Mouse (Mus musculus) urinary bladder, adult 18-20 months (tissue): Measurements from ENCODE around the gene Lrch2.
"Not testable (repeated sequence)": the region's sequence is repeated elsewhere in the genome, so short reads cannot be mapped to it uniquely, and the experiment has no call there.

Experiments
- DNase-seq, 2 experiments: peaks; one replicate each; pipeline ENCODE4 v3.0.0; 2022; ENCODE audit warnings: low spot score in 2 of 2, mixed read lengths in 2 of 2

Gene Lrch2

DNA sequence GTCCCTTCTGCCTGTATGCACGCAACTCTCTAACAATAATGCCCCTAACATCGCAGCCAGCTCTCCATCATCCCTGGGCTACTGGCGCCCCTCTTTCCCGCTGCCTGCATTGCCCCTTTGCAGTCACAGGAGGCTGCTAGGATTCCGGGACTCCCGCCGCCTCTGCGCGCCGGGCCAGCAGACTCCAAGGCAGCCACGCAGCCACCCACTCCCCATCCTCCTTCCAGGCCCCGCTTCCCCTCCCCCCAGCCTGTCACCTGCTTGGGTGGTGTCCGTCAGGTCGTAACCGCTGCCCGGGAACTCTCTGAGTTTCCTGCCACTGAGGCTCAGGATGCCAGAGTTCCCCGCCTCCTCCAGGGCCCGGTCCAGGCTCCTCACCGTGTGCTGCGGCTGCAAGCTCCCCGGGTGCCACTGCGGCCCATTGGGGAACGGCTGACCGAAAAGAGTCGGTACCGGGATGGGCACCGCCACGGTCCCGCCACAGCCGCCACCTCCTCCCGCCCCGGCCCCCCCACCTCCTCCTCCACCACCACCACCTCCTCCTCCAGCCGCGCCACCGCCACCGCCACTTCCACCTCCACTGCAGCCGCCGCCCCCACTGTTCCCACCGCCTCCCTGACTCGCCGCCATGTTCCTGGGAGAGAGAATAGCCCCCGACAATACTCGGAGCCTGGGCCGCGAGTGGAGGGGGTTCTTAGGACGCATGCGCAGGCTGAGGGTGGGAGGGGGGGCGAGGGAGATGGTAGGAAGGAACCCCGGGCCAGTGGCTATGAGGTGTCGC lies at the start of gene Lrch2:
Lrch2 (minus strand) TSS at position 661 of the 781 bp plus-strand sequence.
- peak in 1 of 2 experiments; percentile 1 for DNase-seq

DNA sequence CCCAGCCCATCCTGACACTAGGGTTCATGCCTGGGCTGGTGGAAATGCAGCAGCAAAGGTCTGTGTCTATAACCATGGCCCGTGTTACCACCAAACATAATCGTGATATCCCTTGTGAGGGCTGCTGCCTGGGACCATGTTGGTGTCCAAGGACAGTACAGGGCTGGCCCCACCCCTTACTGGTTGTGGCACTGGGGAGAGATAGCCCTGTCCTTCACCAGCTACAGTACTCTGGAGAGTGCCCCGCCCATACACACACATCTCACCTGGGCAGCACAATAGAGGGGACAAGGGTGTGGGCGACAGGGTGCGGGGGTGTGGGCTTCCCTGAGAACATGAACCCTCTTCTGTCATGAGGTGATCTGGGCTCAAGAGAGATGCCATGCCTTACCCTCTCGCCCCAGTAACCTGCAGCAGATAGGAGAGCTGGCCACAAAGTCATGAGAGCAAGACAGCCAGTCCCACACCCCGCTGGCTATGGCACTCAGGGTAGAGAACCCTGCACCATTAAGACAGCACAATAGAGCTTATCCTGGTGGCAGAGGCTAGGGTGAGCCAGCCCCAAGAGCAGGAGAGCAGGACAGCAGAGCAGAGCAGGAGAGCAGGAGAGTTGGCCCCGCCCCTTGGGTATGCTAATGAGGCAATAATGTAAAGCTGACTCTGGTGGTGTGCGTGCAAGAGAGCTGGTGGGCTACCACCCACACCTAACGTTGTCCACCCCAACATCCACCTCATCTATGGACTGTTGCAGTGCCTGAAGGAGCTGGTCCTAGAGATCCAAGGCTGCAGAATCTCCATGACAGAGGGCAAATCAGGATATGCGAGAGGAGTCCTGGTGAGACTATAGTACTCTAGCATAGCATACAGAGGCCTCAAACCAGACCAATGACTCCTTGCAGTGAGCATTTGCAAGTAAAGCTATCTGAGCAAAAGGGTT lies 12.7 kb downstream of the Lrch2 start:
- no peak for DNase-seq

DNA sequence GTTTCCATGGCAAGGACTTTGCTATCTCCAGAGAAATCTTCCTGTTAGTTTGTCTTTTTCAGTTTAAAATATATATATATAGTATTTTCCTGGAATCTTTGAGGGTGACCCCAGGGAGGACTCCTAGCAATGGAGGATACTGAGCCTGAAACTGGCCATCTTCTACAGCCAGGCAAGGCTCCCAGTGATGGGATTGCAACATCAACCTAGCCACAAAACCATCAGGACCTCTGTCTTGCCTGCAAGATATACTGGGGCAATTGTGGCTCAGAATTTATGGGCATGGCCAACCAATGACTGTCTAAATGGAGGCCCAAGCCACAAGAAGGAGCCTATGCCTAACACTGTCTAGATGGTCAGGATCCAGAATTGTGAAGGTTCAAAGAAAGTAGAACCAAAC lies 15.5 kb downstream of the Lrch2 start:
- DNase-seq, result no peak

DNA sequence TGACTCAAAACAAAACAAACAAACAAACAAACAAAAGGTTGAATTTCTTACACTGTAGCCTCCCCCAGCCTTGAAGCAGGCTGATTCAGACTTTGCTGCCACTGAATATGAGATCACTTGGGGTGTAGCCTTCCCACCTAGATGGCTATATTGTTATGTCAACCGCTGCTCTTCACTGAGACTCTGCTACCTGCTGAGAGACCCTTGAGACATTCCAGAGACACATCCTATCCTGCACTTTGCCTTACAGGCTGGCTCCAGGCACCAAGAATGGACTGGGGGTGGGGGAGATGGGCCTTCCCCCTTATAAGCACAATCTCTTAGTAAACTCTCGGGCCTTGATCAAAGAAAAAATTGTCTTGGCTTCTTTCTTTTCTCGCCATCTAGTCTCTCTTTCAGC lies 16.8 kb downstream of the Lrch2 start:
- DNase-seq, result not testable (repeated sequence)

DNA sequence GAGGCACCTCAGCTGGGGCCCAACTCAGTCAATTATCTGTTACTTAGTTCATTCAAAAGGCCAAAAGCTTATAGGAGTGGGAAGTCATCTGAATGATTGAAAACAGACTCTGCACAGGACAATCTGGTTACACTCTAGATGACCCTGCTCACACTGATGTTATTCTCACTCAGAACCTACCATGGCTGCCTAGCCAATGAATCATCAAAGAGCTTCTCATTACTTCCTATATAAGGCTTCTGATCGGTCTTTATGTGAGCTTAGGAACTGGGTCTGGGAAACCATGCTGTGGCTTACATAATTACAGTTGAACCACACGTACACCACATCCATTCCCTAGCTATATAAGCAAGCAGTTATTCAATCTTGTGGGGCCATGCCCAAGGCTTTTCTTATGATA lies 18.3 kb downstream of the Lrch2 start:
- no peak for DNase-seq

DNA sequence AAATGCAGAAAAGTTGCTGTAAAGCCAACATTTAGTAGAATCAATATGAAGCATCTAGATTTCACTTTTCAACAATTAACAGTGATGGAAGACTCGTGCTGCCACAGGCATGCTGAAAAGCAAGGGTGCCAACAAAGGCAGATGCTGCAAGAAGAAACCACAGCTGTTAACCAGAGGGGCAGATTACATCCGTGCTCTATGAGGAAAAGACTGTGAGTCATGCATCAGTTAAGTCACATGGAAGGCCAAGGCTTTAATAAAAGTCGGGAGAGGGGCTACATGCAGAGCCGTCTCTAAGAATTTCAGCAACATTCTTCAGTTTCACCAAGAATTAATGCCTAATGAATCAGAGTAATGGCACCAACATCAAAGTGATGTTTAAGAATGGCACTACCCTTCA lies 22.2 kb downstream of the Lrch2 start:
- DNase-seq, result no peak

DNA sequence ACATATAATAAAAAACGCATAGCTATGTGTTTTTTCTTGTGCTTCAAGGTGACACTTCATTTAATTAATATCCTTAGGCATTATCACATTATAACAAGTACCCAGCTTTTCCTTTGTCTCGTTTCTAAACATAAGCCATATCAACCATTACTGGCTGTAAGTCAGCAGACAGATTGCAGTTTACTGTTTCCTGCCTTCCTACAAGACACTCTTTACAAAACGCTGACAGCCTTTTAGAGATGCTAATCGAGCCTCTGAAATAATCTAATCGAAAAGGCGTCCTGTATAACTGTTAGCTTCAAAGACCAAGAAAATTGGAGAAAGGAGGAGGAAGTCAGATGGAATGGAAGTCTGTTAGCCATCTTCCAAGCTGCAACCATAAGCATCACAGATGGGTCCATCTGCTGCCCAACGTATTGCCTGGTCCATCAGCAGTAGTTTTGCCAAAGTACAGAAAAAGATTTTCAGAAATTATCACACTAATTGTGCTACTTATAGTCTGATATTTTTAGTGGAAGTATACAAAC lies 26.2 kb downstream of the Lrch2 start:
- DNase-seq, result no peak

DNA sequence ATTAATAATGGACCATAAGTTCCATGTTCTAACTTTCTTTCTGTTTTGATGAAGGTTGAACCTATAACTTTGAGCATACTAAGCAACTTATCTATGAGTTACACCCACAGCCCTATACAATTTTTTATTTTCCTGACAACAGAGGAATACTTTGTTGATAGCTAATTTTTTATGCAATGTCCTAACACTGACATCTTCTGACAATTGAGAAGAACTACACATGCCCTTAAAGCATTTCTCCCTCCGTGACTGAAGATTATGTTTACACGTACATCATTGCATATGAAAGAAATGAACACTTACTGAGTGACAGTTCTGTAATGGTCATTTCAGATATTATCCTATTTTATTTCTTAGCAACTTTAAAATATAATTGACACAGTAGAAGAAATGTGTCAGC lies 64.3 kb downstream of the Lrch2 start:
- DNase-seq, result no peak

DNA sequence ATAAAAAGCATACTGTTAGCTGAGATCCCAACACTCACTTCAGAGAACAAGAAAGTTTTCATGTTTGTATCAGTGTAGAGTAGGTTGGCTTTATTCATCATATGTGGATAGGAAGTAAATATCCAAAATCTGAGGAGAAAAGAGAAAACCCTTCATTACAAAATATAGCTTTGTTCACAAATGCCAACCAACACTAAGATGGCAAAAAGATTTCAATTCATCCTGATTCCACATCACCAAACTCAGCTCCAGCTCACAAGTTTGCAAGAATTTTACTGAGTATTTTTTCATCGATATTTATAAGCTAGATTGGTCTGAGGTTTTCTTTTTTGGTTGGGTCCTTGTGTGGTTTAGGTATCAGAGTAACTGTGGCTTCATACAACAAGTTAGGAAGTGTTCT lies 100.3 kb downstream of the Lrch2 start, which contains the start of gene Vmn1r239-ps:
Vmn1r239-ps (minus strand) TSS at position 101 of the 400 bp plus-strand sequence.
- not testable (repeated sequence) for DNase-seq

DNA sequence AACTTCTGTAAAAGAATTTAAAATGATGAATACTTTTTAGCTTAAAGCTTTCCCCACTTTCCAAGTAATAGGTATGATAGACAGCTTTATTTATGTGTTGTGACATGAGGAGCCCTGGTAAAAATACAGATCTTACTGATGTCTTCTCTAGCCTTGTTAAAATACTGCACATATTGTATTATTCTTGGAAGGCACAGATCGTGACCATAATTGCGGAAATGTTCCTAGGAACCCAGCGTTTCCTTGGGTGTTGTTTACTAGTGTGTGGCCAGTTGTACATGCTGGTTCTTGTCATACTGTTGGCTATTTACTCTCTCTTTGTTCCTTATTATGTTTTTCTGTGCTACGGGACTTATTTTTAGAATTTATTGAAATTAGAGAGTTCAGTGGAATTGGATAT lies 110.5 kb downstream of the Lrch2 start:
- DNase-seq, result no peak

DNA sequence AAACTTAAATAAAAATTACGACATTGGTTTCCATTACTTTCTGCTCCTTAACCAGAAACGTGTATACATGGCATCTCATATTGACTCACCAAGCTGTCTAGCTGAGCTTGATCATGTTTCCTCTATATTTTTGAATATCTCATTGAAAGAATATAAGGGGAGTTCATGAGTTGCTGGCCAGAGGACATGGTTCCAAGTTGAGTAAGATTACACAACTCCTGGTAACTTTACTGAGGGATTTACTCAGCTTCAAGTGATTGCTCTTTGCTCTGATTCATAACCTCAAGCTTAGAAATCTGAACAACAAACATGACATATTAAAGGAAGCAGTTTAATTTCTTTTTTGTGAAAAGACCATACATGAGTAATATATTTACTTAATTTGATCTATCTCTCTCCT lies 118.5 kb downstream of the Lrch2 start:
- no peak for DNase-seq

DNA sequence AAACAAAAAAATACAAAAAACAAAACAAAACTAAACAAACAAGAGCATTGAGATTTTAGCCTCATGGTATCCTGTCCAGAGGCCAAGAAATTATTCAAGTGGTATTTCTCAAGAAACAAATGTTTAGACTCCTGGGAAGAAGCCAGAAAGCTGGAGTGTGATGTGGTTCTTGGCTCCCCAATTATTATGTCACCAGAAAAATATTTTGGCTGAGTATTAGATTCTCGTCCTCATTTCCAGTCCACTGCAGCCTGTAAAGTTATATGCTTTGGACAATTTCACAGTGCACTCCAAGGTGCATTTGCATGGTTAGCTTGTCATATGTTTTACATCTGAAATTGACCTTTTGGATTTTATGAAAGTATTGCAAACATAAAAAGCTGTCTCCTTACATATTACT lies 124.1 kb downstream of the Lrch2 start:
- peak in 1 of 2 experiments; percentile 1 for DNase-seq

DNA sequence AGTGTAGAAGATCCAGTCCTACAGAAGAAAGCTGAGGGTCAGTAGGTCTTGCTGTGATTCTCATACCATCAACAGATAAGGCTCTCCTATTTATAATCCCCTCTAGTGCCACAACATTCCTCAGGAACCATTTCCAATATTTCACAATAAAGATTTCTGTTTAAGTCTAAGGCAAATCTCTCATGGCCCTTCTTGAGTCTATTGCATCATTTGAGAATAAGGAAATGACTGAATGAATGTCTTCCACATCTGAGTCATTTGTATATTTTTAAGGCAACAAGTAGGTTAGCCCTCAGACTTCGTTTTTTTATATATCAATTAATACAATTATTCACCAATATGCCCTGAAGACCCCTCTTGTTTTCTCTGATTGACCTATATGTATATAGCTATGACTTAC lies 124.8 kb downstream of the Lrch2 start, which contains the start of gene Il13ra2:
Il13ra2 (minus strand) TSS at position 64 of the 400 bp plus-strand sequence.
- DNase-seq, result no peak
